Mouse (Mus musculus) lung, adult 2 months (tissue): ENCODE measurements around the gene Vwa5a. TPM values are rescaled to one million over a fixed set of nuclear protein-coding genes. Genes with fewer than 3 reads are reported as not detected.

Experiments used
- DNase-seq: peaks from one replicate; pipeline ENCODE4 v3.0.0; 2022
- H3K4me1 ChIP-seq: fragments of 200-500 bp; 2 replicates; pipeline ENCODE4 v1.6.1; 2011; ENCODE audit warnings: low read length; ENCODE audit not compliant: control insufficient read depth, insufficient read depth
- H3K4me3 ChIP-seq: fragments of 200-500 bp; replicated peaks from 2 replicates; pipeline ENCODE3; 2011; ENCODE audit warnings: low read depth, mild to moderate bottlenecking, control low read depth, low read length; ENCODE audit errors: extremely low read depth
- CTCF ChIP-seq: fragments of 200-500 bp; IDR thresholded peaks from 2 replicates; pipeline ENCODE4 v1.5.1; 2011; ENCODE audit warnings: mild to moderate bottlenecking, low read length, control low read depth; ENCODE audit not compliant: insufficient read depth
- POLR2A ChIP-seq: fragments of 200-500 bp; IDR thresholded peaks from 2 replicates; pipeline ENCODE4 v1.6.1; 2011; ENCODE audit warnings: low read depth, mild to moderate bottlenecking, control low read depth, low read length, borderline replicate concordance; ENCODE audit errors: extremely low read depth
- WGBS: fragments of 180-500 bp; shearing (Covaris S2); methylation state at CpG from one replicate; pipeline ENCODE4 v1.1.7; 2018; 5-methylcytosine and 5-hydroxymethylcytosine counted together
- polyA plus RNA-seq: library from polyadenylated mRNA; depleted of rRNA; stranded (reverse); fragments of >200 nt; gene quantifications from 2 replicates; pipeline ENCODE4 v1.2.3, GENCODE M21; 2012; rRNA removed

Gene Vwa5a
- 17.2 and 22.8 TPM in 2 replicates for polyA plus RNA-seq

DNA sequence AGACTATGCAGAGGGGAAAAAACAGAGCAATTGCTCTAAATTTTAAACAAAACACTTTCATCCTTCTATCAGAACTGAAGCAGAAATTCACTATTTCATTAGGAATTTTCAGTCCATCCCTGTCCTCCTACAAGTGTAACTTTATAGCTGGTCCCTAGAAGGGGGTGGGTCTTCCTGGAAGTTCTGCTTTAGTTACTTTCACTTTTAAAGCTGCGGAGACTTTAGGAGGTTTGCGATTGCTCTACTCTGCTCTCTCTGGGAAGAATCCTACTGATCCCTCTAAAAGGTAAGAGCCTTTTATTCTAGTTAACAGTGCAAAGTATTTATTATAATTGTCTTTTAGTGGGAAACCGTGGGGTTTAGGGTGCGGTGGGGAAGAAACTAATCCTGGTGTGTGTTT lies at the start of gene Vwa5a:
Gene Vwa5a (plus strand): TSS at position 167 of the 400 bp plus-strand sequence.
- under 1% methylated on average over 4 of the region's 4 CpGs for WGBS
- TF ChIP-seq CTCF = no peak
- no peak for TF ChIP-seq POLR2A
- DNase-seq = peak; percentile 10
- peaks cover 10% of the 10 kb centered on the region for H3K4me1 ChIP-seq
- peak within 1 kb of the TSS; percentile 77 for H3K4me3 ChIP-seq

GRCm38 (mm10) chr9:38672887-38673286 lies 45.2 kb upstream of the Vwa5a start:
- Histone ChIP-seq H3K4me3 (no peak overlapping the region), H3K4me1 (no peaks in the 10 kb centered on the region)
- WGBS = 73% methylated on average over 2 of the region's 2 CpGs
- TF ChIP-seq CTCF (no peak), POLR2A (no peak)
- DNase-seq = no peak

- no peak for TF ChIP-seq POLR2A
- no peak for TF ChIP-seq CTCF
- Histone ChIP-seq H3K4me1 (no peaks in the 10 kb centered on the region), H3K4me3 (no peak within 1 kb of the TSS)
- DNase-seq = no peak
- WGBS = 76% methylated on average over 2 of the region's 2 CpGs
These were observed 43.6 kb upstream of the Vwa5a start, which contains the start of gene Olfr918 for GRCm38 (mm10) chr9:38674501-38674900. TSS of gene Olfr918 (minus strand) at chr9:38674601.

DNA sequence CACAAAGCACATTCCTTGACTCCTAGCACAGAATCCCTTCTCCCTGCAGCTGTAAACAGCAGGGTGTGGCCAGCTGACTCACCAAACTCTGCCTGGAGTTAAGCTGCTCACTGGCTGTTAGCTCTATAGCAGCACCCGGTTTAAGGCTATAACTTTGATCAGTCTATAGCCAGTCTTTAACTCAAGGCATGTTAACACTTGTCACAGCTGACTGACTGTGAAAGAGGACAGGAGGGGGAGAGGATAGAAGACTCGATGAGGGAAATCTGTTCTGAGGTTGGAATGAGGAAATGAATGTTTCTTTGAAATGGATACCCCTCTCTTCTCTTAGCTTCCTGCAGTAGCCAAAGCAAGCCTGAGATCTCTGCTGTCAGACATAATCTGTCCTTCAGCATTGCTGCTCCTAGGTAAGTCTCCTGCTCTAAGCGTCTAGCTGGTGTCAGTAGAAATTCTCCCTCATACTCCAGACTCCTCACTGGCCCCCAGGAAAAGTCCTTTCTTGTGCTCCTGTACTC lies 916 bp downstream of the Vwa5a start:
- 0% methylated on average over 3 of the region's 3 CpGs for WGBS
- DNase-seq = peak; percentile 12

GRCm38 (mm10) chr9:38724044-38724443 lies 6.0 kb downstream of the Vwa5a start:
- no peak for TF ChIP-seq POLR2A
- no peak for TF ChIP-seq CTCF
- WGBS = 93% methylated on average over 1 of the region's 1 CpGs
- no peak overlapping the region for H3K4me3 ChIP-seq
- H3K4me1 ChIP-seq = peaks cover 8% of the 10 kb centered on the region
- no peak for DNase-seq

More for the DNA sequence above, 916 bp downstream of the Vwa5a start:
- Histone ChIP-seq H3K4me1 (peaks cover 10% of the 10 kb centered on the region), H3K4me3 (peak overlapping the region; percentile 77)
- no peak for TF ChIP-seq CTCF

- WGBS = 76% methylated on average over 3 of the region's 3 CpGs
- Histone ChIP-seq H3K4me3 (no peak overlapping the region), H3K4me1 (no peaks in the 10 kb centered on the region)
- no peak for TF ChIP-seq POLR2A
- TF ChIP-seq CTCF = no peak
- no peak for DNase-seq
These were observed 10.2 kb downstream of the Vwa5a start for GRCm38 (mm10) chr9:38728218-38728617.

GRCm38 (mm10) chr9:38741408-38741807 lies 23.3 kb downstream of the Vwa5a start:
- Histone ChIP-seq H3K4me1 (no peaks in the 10 kb centered on the region), H3K4me3 (no peak overlapping the region)
- TF ChIP-seq POLR2A (no peak), CTCF (no peak)
- 88% methylated on average over 1 of the region's 1 CpGs for WGBS
- DNase-seq = no peak

DNA sequence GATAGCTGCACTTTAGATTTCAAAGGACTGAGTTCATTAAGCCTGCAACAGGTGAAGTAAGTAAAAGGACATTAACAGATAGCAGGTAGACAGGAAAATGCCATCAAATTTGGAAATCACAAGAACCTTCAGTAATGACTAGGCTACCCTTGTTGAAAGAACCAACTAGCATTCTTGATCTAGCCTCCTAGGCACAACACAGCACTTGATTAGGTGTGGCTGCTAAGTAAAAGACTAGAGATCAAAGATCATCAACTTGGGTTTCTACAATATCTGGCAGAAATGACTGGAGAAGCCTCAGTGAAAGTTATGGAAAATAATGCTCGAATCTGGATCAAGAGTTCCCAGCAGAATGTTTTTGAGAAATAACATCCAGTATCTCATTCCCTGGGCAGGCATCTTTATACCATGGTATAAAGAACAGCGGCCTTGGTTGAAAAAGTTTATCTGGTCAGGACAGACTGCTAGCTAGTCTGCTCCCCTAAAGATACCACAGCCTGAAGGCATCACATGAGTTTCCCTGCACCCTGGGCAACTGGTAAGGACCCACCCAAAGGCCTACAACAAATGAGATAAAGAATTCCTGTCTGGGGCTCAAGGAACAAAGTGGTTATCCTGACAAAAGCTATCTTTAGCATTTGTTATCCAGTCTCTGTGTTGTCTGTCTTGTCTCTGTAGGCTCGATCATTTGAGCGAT lies 26.7 kb downstream of the Vwa5a start:
- Histone ChIP-seq H3K4me1 (no peaks in the 10 kb centered on the region), H3K4me3 (no peak overlapping the region)
- TF ChIP-seq POLR2A = no peak
- no peak for TF ChIP-seq CTCF
- 93% methylated on average over 4 of the region's 4 CpGs for WGBS
- DNase-seq = no peak

GRCm38 (mm10) chr9:38751999-38752398 lies 33.9 kb downstream of the Vwa5a start, which contains the start of gene Olfr920:
TSS of gene Olfr920 (plus strand) at chr9:38752299.
- TF ChIP-seq CTCF (no peak), POLR2A (no peak)
- DNase-seq = no peak
- H3K4me1 ChIP-seq = no peaks in the 10 kb centered on the region
- WGBS = 91% methylated on average over 1 of the region's 1 CpGs
- no peak within 1 kb of the TSS for H3K4me3 ChIP-seq

- H3K4me1 ChIP-seq = no peaks in the 10 kb centered on the region
- H3K4me3 ChIP-seq = no peak within 1 kb of the TSS
- no peak for DNase-seq
- TF ChIP-seq POLR2A (no peak), CTCF (no peak)
These were observed 54.7 kb downstream of the Vwa5a start, which contains the start of gene Olfr921 for GRCm38 (mm10) chr9:38772768-38773167. TSS of gene Olfr921 (plus strand) at chr9:38773068.

DNA sequence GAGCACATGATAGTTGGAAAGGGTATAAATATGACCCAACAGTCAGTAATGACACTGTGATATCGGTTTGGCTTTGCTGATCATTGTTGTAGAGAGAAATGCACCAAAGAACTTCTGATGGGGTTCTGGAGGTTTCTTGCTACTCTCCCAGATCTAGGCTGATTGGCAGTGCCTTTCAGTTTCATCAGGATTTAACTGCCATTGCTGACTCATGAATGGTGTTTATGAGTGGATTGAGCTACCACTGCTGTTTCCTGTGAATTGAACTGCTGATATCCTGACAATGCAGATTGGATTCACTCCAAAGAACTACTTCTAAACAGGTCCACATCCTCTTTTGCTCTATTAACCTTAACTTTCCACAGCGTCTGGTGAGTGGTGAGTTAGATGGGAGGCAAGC lies 74.6 kb downstream of the Vwa5a start:
- DNase-seq = no peak
- H3K4me1 ChIP-seq = no peaks in the 10 kb centered on the region
- WGBS = 71% methylated on average over 2 of the region's 2 CpGs
- no peak overlapping the region for H3K4me3 ChIP-seq
- TF ChIP-seq CTCF = no peak
- no peak for TF ChIP-seq POLR2A

Other genes with a start within 250 kb of the Vwa5a start
- not detected in 2 replicates for gene Olfr905, start 247.2 kb upstream of the Vwa5a start, polyA plus RNA-seq
- not detected in 2 replicates for gene Olfr906, start 231.2 kb upstream of the Vwa5a start, polyA plus RNA-seq
- gene Olfr907, start 222.5 kb upstream of the Vwa5a start, polyA plus RNA-seq = not detected in 2 replicates
- not detected in 2 replicates for gene Olfr911-ps1, start 196.7 kb upstream of the Vwa5a start, polyA plus RNA-seq
- gene Olfr910, start 180.4 kb upstream of the Vwa5a start, polyA plus RNA-seq = not detected in 2 replicates
- not detected in 2 replicates for gene Olfr912, start 138.1 kb upstream of the Vwa5a start, polyA plus RNA-seq
- gene Olfr913, start 125.5 kb upstream of the Vwa5a start, polyA plus RNA-seq = not detected in 2 replicates
- gene Olfr914, start 113.2 kb upstream of the Vwa5a start, polyA plus RNA-seq = not detected in 2 replicates
- not detected in 2 replicates for gene Olfr916, start 58.4 kb upstream of the Vwa5a start, polyA plus RNA-seq
- gene Olfr917, start 52.4 kb upstream of the Vwa5a start, polyA plus RNA-seq = not detected in 2 replicates
- not detected in 2 replicates for gene Olfr918, start 43.7 kb upstream of the Vwa5a start, polyA plus RNA-seq
- not detected in 2 replicates for gene Olfr919, start 14.6 kb upstream of the Vwa5a start, polyA plus RNA-seq
- gene Olfr920, start 34.0 kb downstream of the Vwa5a start, polyA plus RNA-seq = 0.17 and 0.25 TPM in 2 replicates
- 0.13 TPM in 1 of 2 replicates, not detected in the other for gene Olfr921, start 54.8 kb downstream of the Vwa5a start, polyA plus RNA-seq
- not detected in 2 replicates for gene Olfr922, start 96.3 kb downstream of the Vwa5a start, polyA plus RNA-seq
- gene Olfr923, start 108.3 kb downstream of the Vwa5a start, polyA plus RNA-seq = not detected in 2 replicates
- gene Olfr924, start 126.2 kb downstream of the Vwa5a start, polyA plus RNA-seq = not detected in 2 replicates
- gene Olfr26, start 136.8 kb downstream of the Vwa5a start, polyA plus RNA-seq = not detected in 2 replicates
- not detected in 2 replicates for gene Olfr926, start 158.9 kb downstream of the Vwa5a start, polyA plus RNA-seq
- not detected in 2 replicates for gene Olfr930, start 211.5 kb downstream of the Vwa5a start, polyA plus RNA-seq